Mouse (Mus musculus) natural killer cell, adult 2 months (primary cell): ENCODE data around the gene E130308A19Rik.

Experiments used
- DNase-seq, 2 experiments: peaks; one replicate each; pipeline ENCODE4 v3.0.0; 2022; ENCODE audit warnings: low spot score in 2 of 2

The E130308A19Rik gene

GRCm38 (mm10) chr4:59727187-59727877 lies 101.3 kb downstream of the E130308A19Rik start:
- DNase-seq: no peak

GRCm38 (mm10) chr4:59727878-59728261 lies 101.9 kb downstream of the E130308A19Rik start:
- peak in 1 of 2 experiments; percentile 34 for DNase-seq

GRCm38 (mm10) chr4:59728839-59729238 lies 102.8 kb downstream of the E130308A19Rik start:
- DNase-seq: peak; percentile 9 to 27

GRCm38 (mm10) chr4:59731544-59731943 lies 105.5 kb downstream of the E130308A19Rik start:
- no peak for DNase-seq

GRCm38 (mm10) chr4:59739321-59739720 lies 113.3 kb downstream of the E130308A19Rik start:
- DNase-seq: no peak

GRCm38 (mm10) chr4:59739882-59740281 lies 113.9 kb downstream of the E130308A19Rik start:
- no peak for DNase-seq

- no peak for DNase-seq
Measured at GRCm38 (mm10) chr4:59753491-59754140, 127.6 kb downstream of the E130308A19Rik start.

- no peak for DNase-seq
Measured at GRCm38 (mm10) chr4:59756332-59757082, 130.5 kb downstream of the E130308A19Rik start.

- DNase-seq: no peak
Measured at GRCm38 (mm10) chr4:59757452-59758435, 131.7 kb downstream of the E130308A19Rik start.

GRCm38 (mm10) chr4:59760016-59760415 lies 134.0 kb downstream of the E130308A19Rik start:
- no peak for DNase-seq

- no peak for DNase-seq
Measured at GRCm38 (mm10) chr4:59760636-59761364, 134.8 kb downstream of the E130308A19Rik start.

- no peak for DNase-seq
Measured at GRCm38 (mm10) chr4:59761365-59761729, 135.3 kb downstream of the E130308A19Rik start.

GRCm38 (mm10) chr4:59764950-59765349 lies 138.9 kb downstream of the E130308A19Rik start:
- no peak for DNase-seq

GRCm38 (mm10) chr4:59765385-59766005 lies 139.5 kb downstream of the E130308A19Rik start:
- no peak for DNase-seq

- no peak for DNase-seq
Measured at GRCm38 (mm10) chr4:59767717-59768116, 141.7 kb downstream of the E130308A19Rik start.

- DNase-seq: no peak
Measured at GRCm38 (mm10) chr4:59772171-59772879, 146.3 kb downstream of the E130308A19Rik start.

- DNase-seq: no peak
Measured at GRCm38 (mm10) chr4:59777828-59778227, 151.8 kb downstream of the E130308A19Rik start.

GRCm38 (mm10) chr4:59780568-59780967 lies 154.6 kb downstream of the E130308A19Rik start:
- DNase-seq: no peak

GRCm38 (mm10) chr4:59782853-59783684 lies 157.1 kb downstream of the E130308A19Rik start:
- DNase-seq: peak in 1 of 2 experiments; percentile 54
